Mouse (Mus musculus): ENCODE data around the gene Spata31d1d. TPM values are rescaled to one million over a fixed set of nuclear protein-coding genes. Genes with fewer than 3 reads are reported as not detected.
"Not testable (repeated sequence)": the region's sequence is repeated elsewhere in the genome, so short reads cannot be mapped to it uniquely, and the experiment has no call there.

Gene Spata31d1d
- polyA plus RNA-seq, 1 experiment from 2014 or later, result 0.09 TPM

DNA sequence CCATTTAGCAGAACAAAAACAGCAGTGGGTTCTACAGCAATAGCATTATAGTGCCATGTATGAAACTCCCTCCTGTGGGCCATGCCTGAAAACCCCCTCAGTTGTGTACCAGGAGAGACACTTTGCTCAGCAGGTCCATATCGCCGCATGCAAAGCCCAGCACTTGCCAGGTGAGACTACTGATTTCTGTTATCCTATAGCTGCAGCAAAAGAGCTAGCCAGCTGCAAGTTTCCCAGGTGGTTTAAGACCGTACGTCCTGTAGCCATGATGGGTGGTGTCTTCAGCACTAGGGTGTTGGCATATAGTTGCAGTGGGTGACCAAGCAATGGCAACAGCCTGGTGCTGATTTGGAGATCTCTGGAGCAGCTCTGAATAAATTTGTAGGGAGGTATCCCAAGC, 7.8 kb upstream of the Spata31d1d start:
- Histone ChIP-seq H3K4me1 (replicated peaks; ENCODE audit: control insufficient read depth, insufficient read depth, low read length) (no peaks in the 10 kb centered on the region), H3K4me3 (replicated peaks; ENCODE audit: low read length) (no peak overlapping the region), H3K27ac (no peak overlapping the region), H3K9ac (no peak overlapping the region), H3K36me3 (replicated peaks; ENCODE audit: control insufficient read depth, insufficient read depth) (no peaks in the 10 kb centered on the region), H3K9me3 (ENCODE audit: control insufficient read depth, low read length) (no peaks in the 10 kb centered on the region), H3K4me2 (replicated peaks) (no peak overlapping the region), H3K27me3 (ENCODE audit: control insufficient read depth, insufficient read depth, low read length) (no peaks in the 10 kb centered on the region)
- 94% methylated on average over 4 of the region's 4 CpGs for WGBS
- ATAC-seq (ENCODE audit: low FRiP score) (no peak), DNase-seq (ENCODE audit: low spot score) (no peak)

DNA sequence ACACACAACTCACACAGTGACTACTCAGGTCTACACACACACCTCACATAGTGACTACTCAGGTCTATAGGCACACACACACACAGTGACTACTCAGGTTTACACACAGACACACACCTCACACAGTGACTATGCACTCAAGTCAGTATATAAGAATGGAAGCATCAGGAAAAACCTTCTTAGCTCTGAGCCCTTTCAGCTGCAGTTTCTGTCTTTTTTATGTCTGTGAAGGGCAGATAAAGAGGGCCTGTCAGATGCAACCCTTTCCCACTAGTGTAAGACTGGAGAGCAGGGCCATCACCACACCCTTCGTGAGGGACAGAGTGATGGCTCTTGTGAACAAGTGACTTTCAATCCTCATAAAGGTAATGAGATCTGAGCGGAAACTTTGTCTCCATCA, 6.9 kb upstream of the Spata31d1d start:
- Histone ChIP-seq H3K9ac (no peak overlapping the region), H3K4me2 (replicated peaks) (no peak overlapping the region), H3K27me3 (ENCODE audit: control insufficient read depth, insufficient read depth, low read length) (no peaks in the 10 kb centered on the region), H3K36me3 (replicated peaks; ENCODE audit: control insufficient read depth, insufficient read depth) (no peaks in the 10 kb centered on the region), H3K9me3 (ENCODE audit: control insufficient read depth, low read length) (no peaks in the 10 kb centered on the region), H3K4me3 (replicated peaks; ENCODE audit: low read length) (no peak overlapping the region), H3K27ac (no peak overlapping the region), H3K4me1 (replicated peaks; ENCODE audit: control insufficient read depth, insufficient read depth, low read length) (no peaks in the 10 kb centered on the region)
- WGBS, result 84% methylated on average over 2 of the region's 2 CpGs
- no peak for ATAC-seq (ENCODE audit: low FRiP score)
- DNase-seq (ENCODE audit: low spot score), result no peak

DNA sequence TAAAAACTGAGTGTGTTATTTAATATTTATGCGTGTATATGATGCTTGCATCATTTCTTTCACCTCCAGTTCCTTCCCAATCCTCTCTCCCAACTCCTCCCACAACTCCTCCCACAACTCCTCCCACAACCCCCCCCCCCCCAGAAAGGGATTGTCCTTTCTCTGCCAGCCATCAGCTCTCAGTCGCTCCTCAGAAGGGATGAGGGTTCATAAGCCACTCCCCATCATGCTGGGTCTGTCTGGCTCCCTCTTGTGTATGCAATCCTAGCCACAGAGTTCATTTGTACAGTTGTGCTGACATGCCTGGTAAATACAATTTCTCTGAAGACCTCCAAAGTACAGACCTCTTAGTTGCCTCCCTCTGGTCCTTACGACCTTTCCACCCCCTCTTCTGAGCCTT, 3.6 kb upstream of the Spata31d1d start:
- no peaks in the 10 kb centered on the region for H3K27me3 ChIP-seq (ENCODE audit: control insufficient read depth, insufficient read depth, low read length)
- WGBS, result 32% methylated on average over 3 of the region's 3 CpGs
- DNase-seq (ENCODE audit: low spot score) (peak; percentile 33), ATAC-seq (ENCODE audit: low FRiP score) (0 out of 2 replicates have a peak, but pooled peaks have one; percentile 55)
- no peak overlapping the region for H3K9ac ChIP-seq
- no peak overlapping the region for H3K4me3 ChIP-seq (replicated peaks; ENCODE audit: low read length)
- H3K36me3 ChIP-seq (replicated peaks; ENCODE audit: control insufficient read depth, insufficient read depth), result no peaks in the 10 kb centered on the region
- no peak overlapping the region for H3K4me2 ChIP-seq (replicated peaks)
- no peaks in the 10 kb centered on the region for H3K4me1 ChIP-seq (replicated peaks; ENCODE audit: control insufficient read depth, insufficient read depth, low read length)
- H3K27ac ChIP-seq, result no peak overlapping the region
- no peaks in the 10 kb centered on the region for H3K9me3 ChIP-seq (ENCODE audit: control insufficient read depth, low read length)

DNA sequence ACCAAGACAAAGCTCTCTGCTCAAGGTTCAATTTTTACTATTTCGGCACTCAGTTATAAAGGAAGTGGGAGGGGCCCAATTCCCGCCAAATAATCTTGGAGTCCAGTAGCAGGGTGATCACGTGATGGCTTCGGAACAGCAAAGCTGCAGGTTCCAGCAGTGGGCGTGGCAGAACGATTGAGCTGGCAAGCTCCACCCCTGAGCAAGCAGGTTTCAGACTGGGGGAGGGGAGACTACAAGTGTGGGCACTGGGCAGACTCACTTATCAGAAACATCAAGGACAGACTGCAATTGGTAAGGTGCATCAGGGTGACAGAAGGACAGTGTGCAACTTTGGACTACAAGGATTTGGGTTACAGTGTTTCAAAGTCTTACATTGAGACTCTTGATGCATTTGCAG, 2.8 kb upstream of the Spata31d1d start:
- not testable (repeated sequence) for H3K27me3 ChIP-seq (ENCODE audit: control insufficient read depth, insufficient read depth, low read length); DNase-seq (ENCODE audit: low spot score); H3K4me2 ChIP-seq (replicated peaks); H3K36me3 ChIP-seq (replicated peaks; ENCODE audit: control insufficient read depth, insufficient read depth); H3K4me3 ChIP-seq (replicated peaks; ENCODE audit: low read length); H3K4me1 ChIP-seq (replicated peaks; ENCODE audit: control insufficient read depth, insufficient read depth, low read length); ATAC-seq (ENCODE audit: low FRiP score); H3K9ac ChIP-seq; H3K27ac ChIP-seq; H3K9me3 ChIP-seq (ENCODE audit: control insufficient read depth, low read length)
- WGBS, result 44% methylated on average over 6 of the region's 6 CpGs

DNA sequence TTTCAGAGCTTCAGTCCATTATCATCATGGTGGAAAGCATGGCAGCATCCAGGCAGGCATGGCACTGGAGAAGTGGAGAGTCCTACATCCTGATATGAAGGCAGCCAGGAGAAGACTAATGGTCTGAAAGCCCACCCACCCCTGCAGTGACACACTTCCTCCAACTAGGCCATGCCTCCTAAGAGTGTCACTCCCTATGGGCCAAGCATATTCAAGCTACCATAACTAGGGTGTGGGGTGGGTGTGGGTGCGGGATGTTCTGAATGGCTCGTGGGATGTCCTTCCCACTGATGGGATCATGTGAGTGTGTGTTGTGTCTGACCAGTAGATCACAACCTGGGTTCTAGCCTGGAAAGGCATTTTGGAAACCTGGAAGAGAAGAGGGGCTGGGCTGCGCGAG, 2.4 kb upstream of the Spata31d1d start:
- no peak for DNase-seq (ENCODE audit: low spot score)
- H3K4me3 ChIP-seq (replicated peaks; ENCODE audit: low read length), result no peak overlapping the region
- no peak overlapping the region for H3K27ac ChIP-seq
- no peaks in the 10 kb centered on the region for H3K9me3 ChIP-seq (ENCODE audit: control insufficient read depth, low read length)
- 77% methylated on average over 2 of the region's 4 CpGs for WGBS
- ATAC-seq (ENCODE audit: low FRiP score), result no peak
- no peaks in the 10 kb centered on the region for H3K36me3 ChIP-seq (replicated peaks; ENCODE audit: control insufficient read depth, insufficient read depth)
- H3K27me3 ChIP-seq (ENCODE audit: control insufficient read depth, insufficient read depth, low read length), result no peaks in the 10 kb centered on the region
- no peak overlapping the region for H3K4me2 ChIP-seq (replicated peaks)
- H3K9ac ChIP-seq, result no peak overlapping the region
- no peaks in the 10 kb centered on the region for H3K4me1 ChIP-seq (replicated peaks; ENCODE audit: control insufficient read depth, insufficient read depth, low read length)

DNA sequence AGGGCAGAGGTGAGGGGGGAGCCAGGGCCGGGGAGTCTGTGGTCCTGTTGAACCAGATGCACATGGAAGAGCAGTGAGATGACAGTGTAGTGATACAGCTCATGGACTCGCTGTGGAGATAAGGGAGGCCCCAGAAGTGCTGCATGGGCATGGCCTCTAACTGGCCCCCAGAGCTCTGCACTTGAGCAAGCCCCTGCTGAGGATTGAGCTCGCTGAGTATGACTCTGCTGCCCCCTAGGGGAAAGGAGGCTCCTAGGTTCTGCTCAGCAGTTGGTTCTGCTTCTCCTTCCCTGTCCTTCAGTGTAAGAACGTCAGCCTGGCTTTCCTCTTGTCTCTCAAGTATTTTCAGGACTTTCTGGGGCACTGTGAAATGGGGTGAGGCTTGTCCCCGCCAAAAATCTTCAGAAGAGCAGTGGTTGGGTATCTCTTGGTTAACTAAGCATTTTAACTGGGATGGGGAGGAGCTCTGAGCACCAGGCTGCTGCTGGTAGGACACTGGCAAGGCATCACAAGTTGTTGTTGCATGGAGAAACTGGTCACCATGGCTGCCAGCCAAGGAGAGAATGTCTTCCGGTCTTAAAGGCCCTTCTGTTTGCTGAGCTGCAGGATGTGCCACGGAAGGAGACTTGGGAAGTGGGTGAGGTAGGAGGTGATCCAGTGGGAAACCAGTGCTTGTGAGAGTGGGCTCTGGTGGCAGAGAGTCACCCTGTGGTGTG, 3.0 kb downstream of the Spata31d1d start:
- Histone ChIP-seq H3K4me3 (replicated peaks; ENCODE audit: low read length) (no peak overlapping the region), H3K9me3 (ENCODE audit: control insufficient read depth, low read length) (no peaks in the 10 kb centered on the region), H3K27me3 (ENCODE audit: control insufficient read depth, insufficient read depth, low read length) (no peaks in the 10 kb centered on the region), H3K4me2 (replicated peaks) (no peak overlapping the region), H3K27ac (no peak overlapping the region), H3K4me1 (replicated peaks; ENCODE audit: control insufficient read depth, insufficient read depth, low read length) (no peaks in the 10 kb centered on the region), H3K36me3 (replicated peaks; ENCODE audit: control insufficient read depth, insufficient read depth) (no peaks in the 10 kb centered on the region), H3K9ac (no peak overlapping the region)
- DNase-seq (ENCODE audit: low spot score), result peak; percentile 86
- peak; percentile 77; the same call in 1 of the 2 replicates for ATAC-seq (ENCODE audit: low FRiP score)
- 25% methylated on average over 7 of the region's 7 CpGs for WGBS

DNA sequence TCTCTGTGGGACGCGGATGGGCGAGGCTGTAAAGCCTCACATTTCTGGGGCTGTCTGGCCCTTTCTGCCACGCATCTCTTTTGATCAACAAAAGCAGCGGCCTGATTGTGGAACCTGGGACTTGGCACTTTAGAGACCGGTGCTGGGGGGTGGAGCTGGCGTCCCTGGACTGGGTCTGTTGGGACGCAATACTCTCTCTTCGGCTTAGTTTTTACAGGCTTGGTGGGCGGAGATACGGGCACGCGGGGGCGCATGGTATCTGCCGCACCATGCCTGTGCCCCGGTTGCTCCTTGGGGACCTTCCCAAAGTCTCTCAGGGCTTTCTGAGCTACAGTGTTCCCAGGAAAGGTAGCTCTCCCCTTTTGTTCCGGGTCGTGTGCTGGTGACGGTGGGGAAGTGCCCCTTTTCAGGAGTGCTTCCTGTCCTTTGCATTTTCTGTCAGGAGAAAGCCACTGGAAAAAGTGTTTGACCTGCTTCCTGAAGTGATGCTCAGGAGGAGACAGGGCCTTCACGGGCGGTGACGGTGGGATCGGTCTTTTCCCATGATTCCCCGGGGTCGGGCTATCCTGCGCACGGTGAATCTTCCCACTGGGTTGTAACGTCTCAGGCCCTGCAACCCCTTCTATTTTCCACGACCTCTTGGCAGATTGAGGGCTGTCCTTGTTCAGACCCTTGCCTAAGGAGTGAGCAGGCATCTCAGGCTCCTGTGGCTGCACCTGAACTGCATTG, 5.2 kb downstream of the Spata31d1d start:
- no peak overlapping the region for H3K27ac ChIP-seq
- H3K36me3 ChIP-seq (replicated peaks; ENCODE audit: control insufficient read depth, insufficient read depth), result no peaks in the 10 kb centered on the region
- DNase-seq (ENCODE audit: low spot score) (no peak), ATAC-seq (ENCODE audit: low FRiP score) (no peak)
- H3K4me1 ChIP-seq (replicated peaks; ENCODE audit: control insufficient read depth, insufficient read depth, low read length), result no peaks in the 10 kb centered on the region
- H3K4me3 ChIP-seq (replicated peaks; ENCODE audit: low read length), result no peak overlapping the region
- WGBS, result 35% methylated on average over 29 of the region's 29 CpGs
- no peaks in the 10 kb centered on the region for H3K9me3 ChIP-seq (ENCODE audit: control insufficient read depth, low read length)
- H3K27me3 ChIP-seq (ENCODE audit: control insufficient read depth, insufficient read depth, low read length), result no peaks in the 10 kb centered on the region
- peak overlapping the region; percentile 12; the same call in 1 of the 2 replicates for H3K9ac ChIP-seq
- peak overlapping the region; percentile 31 for H3K4me2 ChIP-seq (replicated peaks)

DNA sequence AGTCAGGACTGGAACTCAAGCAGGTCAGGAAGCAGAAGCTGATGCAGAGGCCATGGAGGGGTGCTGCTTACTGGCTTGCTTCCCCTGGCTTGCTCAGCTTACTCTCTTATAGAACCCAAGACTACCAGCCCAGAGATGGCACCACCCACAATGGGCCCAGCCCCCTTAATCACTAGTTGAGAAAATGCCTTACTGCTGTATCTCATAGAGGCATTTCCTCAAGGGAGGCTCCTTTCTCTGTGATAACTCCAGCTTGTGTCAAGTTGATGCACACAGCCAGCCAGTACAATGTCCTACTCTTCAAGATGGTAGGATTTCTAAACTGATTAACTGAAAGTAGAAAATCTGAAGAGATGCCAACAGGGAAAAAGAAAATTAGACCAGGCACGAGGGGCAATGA, 9.5 kb downstream of the Spata31d1d start:
- 90% methylated on average over 1 of the region's 1 CpGs for WGBS
- not testable (repeated sequence) for ATAC-seq (ENCODE audit: low FRiP score); H3K27me3 ChIP-seq (ENCODE audit: control insufficient read depth, insufficient read depth, low read length); H3K4me3 ChIP-seq (replicated peaks; ENCODE audit: low read length); H3K4me2 ChIP-seq (replicated peaks); H3K27ac ChIP-seq; H3K4me1 ChIP-seq (replicated peaks; ENCODE audit: control insufficient read depth, insufficient read depth, low read length); H3K36me3 ChIP-seq (replicated peaks; ENCODE audit: control insufficient read depth, insufficient read depth); DNase-seq (ENCODE audit: low spot score); H3K9ac ChIP-seq; H3K9me3 ChIP-seq (ENCODE audit: control insufficient read depth, low read length)

DNA sequence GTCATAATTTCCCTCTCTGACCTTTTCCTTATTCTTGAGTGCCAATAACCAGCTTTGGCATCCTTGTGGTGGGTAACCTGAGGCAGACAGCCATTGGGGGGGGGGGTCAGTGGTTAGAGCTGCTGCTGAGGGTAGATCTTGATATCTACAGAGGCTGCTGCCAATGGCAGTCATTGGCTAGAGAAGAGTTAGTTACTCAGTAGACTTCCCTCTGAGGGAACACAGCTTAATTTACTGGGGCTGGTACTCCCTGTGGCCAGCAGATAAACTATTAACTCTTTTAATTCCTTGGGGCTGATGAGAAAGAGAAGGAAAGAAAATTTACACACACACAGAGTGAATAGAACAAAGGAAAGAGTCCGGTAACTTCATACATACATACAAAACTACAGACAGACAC, 12.1 kb downstream of the Spata31d1d start:
- ATAC-seq (ENCODE audit: low FRiP score) (no peak), DNase-seq (ENCODE audit: low spot score) (no peak)
- no peaks in the 10 kb centered on the region for H3K27me3 ChIP-seq (ENCODE audit: control insufficient read depth, insufficient read depth, low read length)
- WGBS, result 76% methylated on average over 1 of the region's 1 CpGs
- H3K4me1 ChIP-seq (replicated peaks; ENCODE audit: control insufficient read depth, insufficient read depth, low read length), result no peaks in the 10 kb centered on the region; the same call in 1 of the 2 replicates
- H3K4me3 ChIP-seq (replicated peaks; ENCODE audit: low read length), result no peak overlapping the region
- H3K36me3 ChIP-seq (replicated peaks; ENCODE audit: control insufficient read depth, insufficient read depth), result no peaks in the 10 kb centered on the region
- no peaks in the 10 kb centered on the region for H3K9me3 ChIP-seq (ENCODE audit: control insufficient read depth, low read length)
- no peak overlapping the region for H3K27ac ChIP-seq
- H3K4me2 ChIP-seq (replicated peaks), result no peak overlapping the region
- no peak overlapping the region for H3K9ac ChIP-seq
